Mouse (Mus musculus): Measurements from ENCODE around the gene Fbxo46.
A peak's percentile ranks its signal among the peaks of the same experiment; 100 is the strongest.
"Not testable (repeated sequence)": the region's sequence is repeated elsewhere in the genome, so short reads cannot be mapped to it uniquely, and the experiment has no call there.

Fbxo46 gene

DNA sequence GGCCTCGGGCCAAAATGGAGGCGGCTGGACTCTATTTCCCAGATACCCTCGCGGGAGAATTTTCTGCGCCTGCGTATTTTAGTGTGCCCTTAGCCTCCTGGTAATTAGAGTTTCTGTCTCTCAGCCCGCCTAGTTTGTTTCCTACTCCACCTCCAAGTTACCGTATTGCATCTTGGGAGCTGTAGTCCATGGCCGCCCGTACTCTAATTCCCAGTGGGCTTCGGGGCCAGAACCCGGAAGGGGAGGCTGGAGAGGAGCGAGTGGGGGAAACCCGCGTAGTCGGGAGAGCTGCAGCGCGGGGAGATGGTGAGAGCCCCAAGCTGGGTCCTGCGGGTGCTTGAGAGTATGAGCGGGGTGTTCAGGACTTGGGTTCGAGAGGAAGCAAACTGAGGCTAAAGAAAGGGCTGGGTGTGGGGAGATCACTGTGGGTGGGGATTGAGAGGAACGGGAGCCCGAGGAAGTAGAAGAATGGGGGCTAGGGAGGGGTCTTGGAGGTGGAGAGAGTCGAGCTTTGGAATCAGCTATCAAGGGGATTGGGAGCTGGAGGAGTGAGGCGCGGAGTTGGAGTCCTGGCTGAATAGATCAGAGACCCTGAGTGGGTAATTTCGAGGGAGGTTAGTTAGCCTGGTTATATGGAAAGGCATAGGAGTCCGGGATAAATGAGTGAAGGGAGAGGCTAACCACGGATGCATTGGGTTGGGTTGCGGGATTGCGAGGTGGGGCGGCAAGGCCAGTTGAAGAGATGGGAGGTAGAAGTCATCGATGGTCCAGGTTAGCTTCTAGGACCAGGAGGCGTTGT is at the start of gene Fbxo46:
Gene Fbxo46, plus strand, starts transcription at position 229 of the 799 bp plus-strand sequence.
- peak; percentile 92 to 95 for DNase-seq (ENCODE audit: low spot score in 2 of 2)

DNA sequence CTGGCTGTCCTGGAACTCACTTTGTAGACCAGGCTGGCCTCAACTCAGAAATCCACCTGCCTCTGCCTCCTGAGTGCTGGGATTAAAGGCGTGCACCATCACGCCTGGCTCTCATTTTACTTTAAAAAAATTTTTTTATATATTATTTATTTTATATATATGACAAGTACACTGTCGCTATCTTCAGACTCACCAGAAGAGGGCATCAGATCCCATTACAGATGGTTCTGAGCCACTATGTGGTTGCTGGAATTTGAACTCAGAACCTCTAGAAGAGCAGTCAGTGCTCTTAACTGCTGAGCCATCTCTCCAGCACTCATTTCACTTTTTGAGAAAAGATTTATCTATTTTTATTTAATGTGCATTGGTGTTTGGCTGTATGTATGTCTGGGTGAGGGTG is 48.6 kb upstream of the Fbxo46 start:
- DNase-seq (ENCODE audit: low spot score in 2 of 2), result not testable (repeated sequence)

DNA sequence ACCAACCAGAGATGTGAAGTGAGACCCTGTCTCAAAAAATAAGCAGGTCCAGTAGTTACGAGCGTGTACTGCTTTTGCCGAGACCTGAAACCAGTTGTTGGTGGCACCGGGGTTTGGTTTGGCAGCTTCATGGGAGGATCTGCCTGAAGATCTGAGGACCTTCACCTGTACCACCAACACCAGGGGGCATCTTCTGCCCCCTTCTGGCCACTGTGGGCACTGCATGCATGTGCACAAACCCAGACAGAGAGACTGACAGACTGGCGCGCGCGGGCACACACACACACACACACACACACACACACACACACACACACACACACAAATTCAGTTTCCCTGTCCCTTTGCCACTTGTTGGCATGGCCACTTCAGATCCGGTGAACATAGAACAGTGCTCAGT is 46.2 kb upstream of the Fbxo46 start:
- DNase-seq (ENCODE audit: low spot score in 2 of 2), result peak in 1 of 2 experiments; percentile 18

DNA sequence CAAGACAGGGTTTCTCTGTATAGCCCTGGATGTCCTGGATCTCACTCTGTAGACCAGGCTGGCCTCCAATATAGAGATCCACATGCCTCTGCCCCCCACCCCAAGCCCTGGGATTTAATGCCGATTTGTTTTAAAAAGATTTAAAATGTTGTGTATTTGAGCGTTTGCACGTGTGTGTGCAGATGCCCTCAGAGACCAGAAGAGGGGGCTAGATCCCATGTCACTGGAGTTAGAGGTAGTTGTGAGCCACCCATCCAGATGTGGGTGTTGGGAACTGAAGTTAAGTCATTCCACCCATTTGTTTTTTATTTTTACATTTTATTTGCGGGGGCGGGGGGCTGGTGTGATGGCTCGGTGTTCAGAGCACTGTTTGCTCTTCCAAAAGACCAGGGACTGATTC is 45.2 kb upstream of the Fbxo46 start:
- no peak for DNase-seq (ENCODE audit: low spot score in 2 of 2)

DNA sequence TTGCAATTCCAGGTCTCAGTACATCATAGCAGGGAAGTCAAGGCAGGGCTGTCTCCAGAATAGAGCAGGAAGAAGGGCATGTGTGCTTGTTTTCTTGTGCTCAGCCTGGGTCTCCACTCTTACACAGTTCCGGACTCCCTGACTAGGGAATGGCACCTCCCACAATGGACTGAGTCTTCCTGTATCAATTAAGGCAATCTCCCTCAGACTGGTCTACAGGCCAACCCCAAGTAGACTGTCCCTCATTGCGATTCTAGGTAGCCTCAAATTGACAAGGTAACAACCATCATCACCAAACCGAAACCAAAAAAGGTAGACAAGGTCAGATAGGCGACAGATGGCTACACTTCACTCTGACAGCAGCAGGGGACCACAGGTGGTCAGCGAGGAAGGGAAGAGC is 44.4 kb upstream of the Fbxo46 start:
- DNase-seq (ENCODE audit: low spot score in 2 of 2), result no peak

DNA sequence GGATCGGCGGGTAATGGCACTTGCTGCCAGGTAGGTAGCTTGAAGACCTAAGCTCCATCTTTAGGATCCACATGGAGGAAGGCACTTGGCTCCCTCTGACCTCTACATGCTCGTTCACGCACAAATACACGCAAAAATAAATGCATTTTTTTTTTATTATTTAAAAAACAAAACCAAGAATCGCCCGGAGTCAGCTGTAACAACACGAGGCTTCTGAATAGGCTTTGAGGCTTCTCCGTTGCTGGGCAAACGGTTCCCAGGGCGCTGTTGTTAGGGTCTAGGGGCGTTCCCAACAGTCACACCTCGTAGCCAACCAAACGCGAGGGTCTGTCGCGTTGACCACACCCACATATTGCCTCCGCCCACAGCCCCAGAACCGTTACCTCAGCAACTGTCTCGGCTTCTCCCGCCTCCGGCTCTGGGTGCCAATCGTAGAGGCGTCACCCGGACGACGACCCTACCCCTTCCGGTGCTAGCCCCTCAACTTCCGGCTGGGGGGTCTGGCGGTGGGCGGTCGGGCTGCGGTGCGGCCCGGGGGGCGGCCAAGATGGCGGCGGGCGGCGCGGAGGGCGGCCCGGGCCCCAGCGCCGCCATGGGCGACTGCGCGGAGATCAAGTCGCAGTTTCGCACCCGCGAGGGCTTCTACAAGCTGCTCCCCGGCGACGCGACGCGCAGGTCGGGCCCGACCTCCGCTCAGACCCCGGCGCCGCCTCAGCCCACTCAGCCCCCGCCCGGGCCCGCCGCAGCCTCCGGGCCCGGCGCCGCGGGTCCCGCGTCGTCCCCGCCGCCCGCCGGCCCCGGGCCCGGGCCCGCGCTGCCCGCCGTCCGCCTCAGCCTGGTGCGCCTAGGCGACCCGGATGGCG is 43.7 kb upstream of the Fbxo46 start, which contains the start of gene Dmwd:
Gene Dmwd, plus strand, starts transcription at position 505 of the 863 bp plus-strand sequence.
- peak; percentile 94 to 98 for DNase-seq (ENCODE audit: low spot score in 2 of 2)

DNA sequence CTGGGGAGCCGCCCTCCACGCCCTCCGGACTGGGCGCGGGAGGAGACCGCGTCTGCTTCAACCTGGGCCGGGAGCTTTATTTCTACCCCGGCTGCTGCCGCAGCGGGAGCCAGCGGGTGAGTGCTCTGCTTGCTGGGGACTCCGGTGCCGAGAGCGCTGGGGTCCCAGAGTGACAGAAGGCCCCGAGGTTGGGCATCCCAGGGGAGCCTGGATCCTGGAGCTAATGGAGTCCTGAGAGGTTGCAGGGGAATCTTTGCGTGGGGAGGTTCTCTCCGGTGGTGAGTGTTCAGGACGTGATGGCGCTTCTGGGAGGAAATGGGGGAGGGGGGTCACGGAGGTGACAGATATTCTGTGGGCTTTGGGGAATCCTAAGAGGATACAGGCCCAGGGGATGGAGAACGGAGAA is 43.1 kb upstream of the Fbxo46 start:
- no peak for DNase-seq (ENCODE audit: low spot score in 2 of 2)

DNA sequence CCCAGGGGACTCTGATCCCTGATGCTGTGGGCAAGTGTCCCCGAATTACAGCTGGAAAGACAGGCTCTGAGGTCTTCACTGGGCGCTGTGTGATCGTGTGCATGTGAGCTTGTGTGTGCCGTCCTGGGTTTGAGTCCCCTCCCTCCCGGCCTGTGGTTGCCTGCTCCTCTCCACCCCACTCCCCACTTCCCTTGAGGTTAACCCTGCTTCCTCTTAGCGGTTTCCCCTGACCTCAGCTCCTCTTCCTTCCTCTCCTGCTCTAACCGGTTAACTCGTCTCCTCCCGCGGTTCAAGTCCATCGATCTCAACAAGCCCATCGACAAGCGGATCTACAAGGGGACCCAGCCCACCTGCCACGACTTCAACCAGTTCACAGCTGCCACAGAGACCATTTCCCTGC is 41.9 kb upstream of the Fbxo46 start:
- DNase-seq (ENCODE audit: low spot score in 2 of 2), result no peak

DNA sequence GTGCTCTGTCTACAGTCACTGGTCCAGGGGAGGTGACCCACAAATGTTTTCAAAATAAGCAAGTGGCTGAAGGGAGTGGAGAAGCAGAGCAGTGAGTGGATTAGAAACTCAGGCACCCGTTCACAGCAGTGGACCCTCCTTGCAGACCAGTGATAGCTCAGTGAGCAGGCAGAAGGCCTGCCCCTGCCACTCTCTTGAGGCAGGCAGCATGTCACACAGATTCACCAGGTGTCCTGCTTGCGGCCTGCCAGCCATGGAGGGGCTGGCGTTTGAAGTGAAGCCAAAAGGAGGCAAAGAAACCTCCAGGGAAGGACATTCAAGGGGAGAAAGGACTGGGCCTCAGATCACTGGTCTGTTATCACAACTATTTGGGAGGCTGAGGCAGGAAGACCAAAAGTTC is 40.9 kb upstream of the Fbxo46 start:
- DNase-seq (ENCODE audit: low spot score in 2 of 2), result no peak

DNA sequence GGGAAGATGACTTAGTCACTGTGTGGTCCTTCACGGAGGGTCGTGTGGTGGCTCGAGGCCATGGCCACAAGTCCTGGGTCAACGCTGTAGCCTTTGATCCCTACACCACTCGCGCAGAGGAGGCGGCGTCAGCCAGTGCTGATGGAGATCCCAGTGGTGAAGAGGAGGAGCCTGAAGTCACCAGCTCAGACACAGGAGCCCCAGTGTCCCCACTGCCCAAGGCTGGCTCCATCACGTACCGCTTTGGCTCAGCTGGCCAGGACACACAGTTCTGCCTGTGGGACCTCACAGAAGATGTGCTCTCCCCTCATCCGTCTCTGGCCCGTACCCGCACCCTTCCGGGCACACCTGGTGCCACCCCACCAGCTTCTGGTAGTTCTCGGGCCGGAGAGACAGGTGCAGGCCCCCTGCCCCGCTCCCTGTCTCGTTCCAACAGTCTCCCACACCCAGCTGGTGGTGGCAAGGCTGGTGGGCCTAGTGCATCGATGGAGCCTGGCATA is 39.2 kb upstream of the Fbxo46 start:
- no peak for DNase-seq (ENCODE audit: low spot score in 2 of 2)

DNA sequence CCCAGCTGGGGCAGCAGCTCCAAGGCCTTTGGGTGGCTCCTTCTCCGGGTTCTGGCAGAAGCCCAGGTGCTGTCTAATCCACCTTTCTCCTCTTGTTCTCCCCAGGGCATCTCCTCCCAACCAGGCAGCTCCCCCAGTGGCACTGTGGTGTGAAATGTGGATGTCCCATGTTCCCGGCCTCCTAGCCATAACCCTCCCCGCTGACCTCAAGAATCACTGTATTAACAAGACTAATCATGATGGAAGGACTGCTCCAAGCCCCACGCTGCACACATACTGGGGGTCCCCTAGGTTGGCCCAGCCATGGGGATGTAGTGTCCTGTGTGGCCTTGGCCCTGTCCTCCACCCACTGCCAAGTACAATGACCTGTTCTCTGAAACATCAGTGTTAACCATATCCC is 37.5 kb upstream of the Fbxo46 start:
- DNase-seq (ENCODE audit: low spot score in 2 of 2), result no peak

DNA sequence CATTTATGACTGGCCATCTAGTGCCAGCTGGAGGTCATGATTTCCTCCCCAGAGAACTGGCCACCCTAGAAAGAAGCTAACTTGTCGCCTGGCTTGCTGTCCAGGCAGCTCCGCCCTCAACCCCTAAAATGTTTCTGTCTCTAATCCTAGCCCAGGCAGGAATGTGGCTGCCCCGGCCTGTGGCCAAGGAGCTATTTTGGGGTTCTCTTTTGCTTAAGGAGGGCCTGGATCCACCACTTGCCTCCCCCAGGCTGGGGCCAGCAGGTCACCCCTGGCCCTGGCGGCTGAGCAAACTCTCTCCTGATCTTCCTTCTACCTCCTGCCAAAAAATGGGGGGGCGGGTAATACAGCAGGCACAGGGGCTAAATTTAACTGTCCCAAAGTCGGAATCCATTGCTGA is 36.6 kb upstream of the Fbxo46 start:
- no peak for DNase-seq (ENCODE audit: low spot score in 2 of 2)

DNA sequence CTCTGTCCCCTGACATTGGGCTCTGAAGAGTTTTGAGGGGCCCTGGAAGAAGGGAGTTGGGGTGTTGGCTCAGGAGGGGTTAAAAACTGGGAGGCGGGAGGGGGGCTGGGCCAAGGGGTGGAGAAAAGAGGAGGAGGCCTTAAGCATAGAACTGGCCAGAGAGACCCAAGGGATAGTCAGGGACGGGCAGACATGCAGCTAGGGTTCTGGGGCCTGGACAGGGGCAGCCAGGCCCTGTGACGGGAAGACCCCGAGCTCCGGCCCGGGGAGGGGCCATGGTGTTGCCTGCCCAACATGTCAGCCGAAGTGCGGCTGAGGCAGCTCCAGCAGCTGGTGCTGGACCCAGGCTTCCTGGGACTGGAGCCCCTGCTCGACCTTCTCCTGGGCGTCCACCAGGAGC is 36.0 kb upstream of the Fbxo46 start, which contains the start of gene Dmpk:
Gene Dmpk, plus strand, starts transcription at position 149 of the 400 bp plus-strand sequence.
- no peak for DNase-seq (ENCODE audit: low spot score in 2 of 2)

DNA sequence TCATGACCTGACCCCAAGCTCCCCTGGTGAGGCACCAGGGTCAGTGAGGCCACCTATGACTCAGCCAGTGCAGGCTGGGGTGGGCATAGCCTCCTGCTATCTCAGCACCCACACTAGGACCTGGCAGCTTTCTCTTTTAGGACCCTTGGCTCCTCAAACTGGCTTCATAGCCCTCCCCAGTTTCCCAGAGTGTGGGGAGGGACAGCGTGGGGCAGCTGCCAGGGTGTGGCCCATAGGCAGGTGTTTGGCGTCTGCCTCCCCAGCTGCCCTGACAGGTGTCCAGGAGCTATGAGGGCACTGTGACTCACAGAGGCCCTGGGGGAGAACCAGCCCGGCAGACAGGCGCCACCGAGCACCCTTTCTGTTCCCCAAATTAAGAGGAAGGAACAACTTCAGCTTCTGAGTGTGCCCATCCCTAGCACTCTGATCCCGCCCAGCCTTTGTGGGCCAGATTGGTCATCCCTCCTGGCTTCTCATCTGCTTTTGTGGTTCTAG is 35.3 kb upstream of the Fbxo46 start:
- DNase-seq (ENCODE audit: low spot score in 2 of 2), result no peak

DNA sequence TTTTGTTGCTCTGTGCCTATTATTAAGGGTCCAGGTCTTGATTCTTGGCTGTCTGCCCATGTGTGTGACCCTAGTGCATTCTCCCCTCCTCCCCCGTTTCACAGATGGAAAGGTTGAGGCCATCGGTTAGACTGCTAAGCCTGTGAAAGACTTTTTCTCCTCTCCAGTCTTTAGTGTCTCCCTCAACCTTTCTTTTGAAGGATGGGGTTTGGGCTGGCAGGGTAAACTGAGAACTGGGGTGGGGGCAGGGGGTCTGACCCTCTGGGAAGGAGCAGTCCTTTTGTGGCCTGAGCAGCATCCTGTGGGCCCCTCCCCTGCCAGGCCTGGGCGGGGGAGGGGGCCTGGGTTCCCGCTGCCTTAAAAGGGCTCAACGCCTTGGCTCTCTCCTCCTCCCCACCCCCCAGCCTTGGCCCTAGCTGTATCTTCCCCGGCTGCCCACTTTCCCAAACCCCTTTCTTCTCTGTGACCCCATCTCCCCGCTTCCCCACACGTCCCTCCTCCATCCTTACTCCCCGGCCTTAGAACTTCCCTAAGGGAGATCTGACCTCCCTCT is 34.7 kb upstream of the Fbxo46 start:
- DNase-seq (ENCODE audit: low spot score in 2 of 2), result no peak

DNA sequence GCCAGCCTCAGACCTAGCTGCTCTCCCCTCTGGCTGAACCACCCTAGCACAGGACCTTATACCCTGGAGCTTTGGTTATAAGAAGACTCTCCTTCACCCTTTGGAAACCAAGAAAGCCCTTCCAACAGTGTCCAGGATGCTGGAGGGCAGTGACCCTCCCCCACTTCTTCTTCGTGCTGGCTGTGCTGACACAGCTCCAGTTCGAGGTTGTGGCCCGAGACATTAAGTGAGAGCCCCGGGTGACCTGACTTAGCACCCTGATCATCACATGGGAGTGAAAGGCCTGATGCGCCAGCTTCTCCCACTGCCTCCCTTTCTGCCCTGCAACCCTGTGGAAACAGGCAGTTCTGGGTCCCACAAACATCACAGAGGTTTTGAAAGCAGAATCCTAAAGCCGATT is 34.2 kb upstream of the Fbxo46 start:
- no peak for DNase-seq (ENCODE audit: low spot score in 2 of 2)

DNA sequence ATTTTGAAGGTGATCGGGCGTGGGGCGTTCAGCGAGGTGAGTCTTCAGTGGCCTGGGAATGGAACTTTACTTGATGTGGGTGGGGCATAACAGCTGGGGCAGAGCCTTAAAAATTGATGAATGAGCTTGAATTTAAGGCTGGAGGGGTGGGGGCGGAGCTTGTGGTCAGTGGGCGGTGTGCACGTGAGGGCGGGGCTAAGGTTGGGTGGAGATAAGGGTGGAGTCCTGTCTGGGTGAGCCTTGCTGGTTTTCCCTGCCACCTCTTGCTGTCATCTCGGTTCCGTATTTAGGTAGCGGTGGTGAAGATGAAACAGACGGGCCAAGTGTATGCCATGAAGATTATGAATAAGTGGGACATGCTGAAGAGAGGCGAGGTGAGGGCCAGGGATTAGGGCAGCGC is 33.6 kb upstream of the Fbxo46 start:
- no peak for DNase-seq (ENCODE audit: low spot score in 2 of 2)

DNA sequence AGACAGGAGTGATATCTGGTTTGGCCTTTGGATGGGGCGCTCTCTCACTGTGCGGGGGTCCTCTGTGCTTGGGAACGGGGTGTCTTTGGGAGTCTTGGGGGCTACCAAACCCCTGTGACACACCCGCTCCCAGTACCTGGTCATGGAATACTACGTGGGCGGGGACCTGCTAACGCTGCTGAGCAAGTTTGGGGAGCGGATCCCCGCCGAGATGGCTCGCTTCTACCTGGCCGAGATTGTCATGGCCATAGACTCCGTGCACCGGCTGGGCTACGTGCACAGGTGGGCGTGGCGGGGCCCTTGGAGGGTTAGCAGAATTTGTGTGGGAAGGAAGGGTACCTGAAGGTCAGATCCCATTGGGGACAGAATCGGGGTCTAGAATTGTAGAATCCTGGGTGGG is 32.9 kb upstream of the Fbxo46 start:
- no peak for DNase-seq (ENCODE audit: low spot score in 2 of 2)

DNA sequence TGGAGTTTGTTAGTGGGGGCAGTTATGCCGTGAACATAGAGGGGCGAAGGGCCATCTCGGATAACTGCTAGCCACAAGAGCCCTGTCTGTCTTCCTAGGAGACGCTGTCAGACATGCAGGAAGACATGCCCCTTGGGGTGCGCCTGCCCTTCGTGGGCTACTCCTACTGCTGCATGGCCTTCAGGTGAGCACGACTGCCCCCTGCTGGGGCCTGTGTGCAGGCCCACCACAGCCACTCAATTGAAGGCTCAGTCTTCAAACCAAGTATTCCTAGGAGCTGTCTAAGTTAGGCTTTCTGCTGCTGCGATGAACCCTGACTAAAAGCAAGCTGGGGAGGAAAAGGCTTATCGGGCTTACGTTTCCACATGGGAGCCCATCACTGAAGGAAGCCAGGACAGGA is 30.8 kb upstream of the Fbxo46 start:
- DNase-seq (ENCODE audit: low spot score in 2 of 2), result peak in 1 of 2 experiments; percentile 53

DNA sequence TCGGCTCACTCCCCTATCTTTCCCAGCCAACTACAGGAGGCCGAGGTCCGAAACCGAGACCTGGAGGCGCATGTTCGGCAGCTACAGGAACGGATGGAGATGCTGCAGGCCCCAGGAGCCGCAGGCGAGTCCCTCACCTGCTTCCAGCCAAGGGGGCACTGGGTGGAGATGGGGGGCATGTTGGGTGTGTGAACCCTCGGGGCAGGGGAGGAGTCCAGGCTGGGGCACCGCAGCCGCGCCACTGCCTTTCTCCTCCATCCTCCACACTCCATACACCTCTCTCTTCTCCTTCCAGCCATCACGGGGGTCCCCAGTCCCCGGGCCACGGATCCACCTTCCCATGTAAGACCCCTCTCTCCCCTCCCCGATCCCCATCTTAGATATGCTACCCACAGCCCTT is 27.7 kb upstream of the Fbxo46 start:
- no peak for DNase-seq (ENCODE audit: low spot score in 2 of 2)

DNA sequence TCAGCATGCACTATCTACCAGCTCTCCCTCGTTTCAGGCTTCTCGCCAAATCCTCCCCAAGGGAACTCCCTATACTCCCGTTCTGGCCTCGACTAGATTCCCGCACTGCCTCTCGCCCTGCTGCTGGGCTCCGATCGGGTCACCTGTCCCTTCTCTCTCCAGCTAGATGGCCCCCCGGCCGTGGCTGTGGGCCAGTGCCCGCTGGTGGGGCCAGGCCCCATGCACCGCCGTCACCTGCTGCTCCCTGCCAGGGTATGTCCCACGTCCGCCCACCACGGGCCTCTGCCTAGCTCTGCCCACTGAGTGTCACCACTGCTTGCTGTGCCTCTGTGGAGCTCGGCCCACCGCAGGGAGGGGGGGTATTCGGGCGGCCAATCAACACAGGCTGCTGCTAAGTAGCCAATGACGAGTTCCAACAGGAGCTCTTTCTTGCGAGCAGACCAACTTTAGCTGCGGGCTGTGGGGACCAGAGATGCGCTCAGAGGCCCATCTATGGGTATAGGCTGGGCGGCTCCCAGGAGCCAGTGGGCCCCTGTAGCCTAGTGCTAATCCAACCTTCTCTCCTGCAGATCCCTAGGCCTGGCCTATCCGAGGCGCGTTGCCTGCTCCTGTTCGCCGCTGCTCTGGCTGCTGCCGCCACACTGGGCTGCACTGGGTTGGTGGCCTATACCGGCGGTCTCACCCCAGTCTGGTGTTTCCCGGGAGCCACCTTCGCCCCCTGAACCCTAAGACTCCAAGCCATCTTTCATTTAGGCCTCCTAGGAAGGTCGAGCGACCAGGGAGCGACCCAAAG is 27.1 kb upstream of the Fbxo46 start:
- no peak for DNase-seq (ENCODE audit: low spot score in 2 of 2)

Measured in frontal cortex, postnatal 36 days (tissue).